Mouse (Mus musculus) liver, adult 2 months (tissue): ENCODE data around the gene Spats2.

Experiments
- CTCF ChIP-seq: fragments of 200-500 bp; IDR thresholded peaks from 2 replicates; pipeline ENCODE4 v1.5.1; 2011; ENCODE audit warnings: low read depth, low read length, control low read depth
- POLR2A ChIP-seq: fragments of 200-500 bp; IDR thresholded peaks from 2 replicates; pipeline ENCODE4 v1.6.1; 2011; ENCODE audit warnings: low read length, control low read depth; ENCODE audit not compliant: insufficient read depth; ENCODE audit errors: extremely low read depth

- TF ChIP-seq CTCF, result no peak
- TF ChIP-seq POLR2A, result no peak
These were observed 41.7 kb upstream of the Spats2 start for GRCm38 (mm10) chr15:99083867-99084557.
